Mouse (Mus musculus): ENCODE measurements around the gene Itga1. TPM values are rescaled to one million over a fixed set of nuclear protein-coding genes. Genes with fewer than 3 reads are reported as not detected.

Itga1 gene
- polyA plus RNA-seq, 1 experiment = 8.6 TPM

GRCm38 (mm10) chr13:115006213-115006835, 95.4 kb downstream of the Itga1 start:
- Histone ChIP-seq H3K4me3 (ENCODE audit: control insufficient read depth, low read depth, low read length) (no peak overlapping the region), H3K27ac (ENCODE audit: control insufficient read depth, insufficient read depth, low read depth, low read length) (no peak overlapping the region)
- TF ChIP-seq POLR2A (IDR thresholded peaks at IDR 0.05; ENCODE audit: control insufficient read depth, low read depth, low read length) = no peak

DNA sequence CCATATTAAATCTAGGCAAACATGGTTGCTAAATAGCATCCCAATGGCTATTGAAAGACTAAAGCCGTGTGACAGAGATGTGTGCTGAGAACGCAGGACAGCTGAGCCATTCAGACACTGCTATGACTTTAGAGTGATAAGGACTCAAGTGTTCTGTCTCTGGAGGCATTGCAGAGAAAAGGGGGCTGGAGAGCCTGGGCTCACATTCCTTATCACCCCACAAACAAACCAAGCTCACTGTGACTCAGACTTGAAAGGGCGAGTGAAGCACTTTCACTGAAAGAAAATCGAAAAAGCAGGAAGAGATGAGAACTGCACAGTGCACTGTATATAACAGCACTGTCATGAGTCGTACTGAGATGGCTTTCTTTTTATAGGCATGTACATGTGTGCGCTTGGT, 96.4 kb downstream of the Itga1 start:
- TF ChIP-seq POLR2A (IDR thresholded peaks at IDR 0.05; ENCODE audit: control insufficient read depth, low read depth, low read length) (no peak), CTCF (IDR thresholded peaks at IDR 0.05; ENCODE audit: control insufficient read depth, insufficient read depth, insufficient replicate concordance, low read depth, low read length) (no peak)
- H3K4me3 ChIP-seq (ENCODE audit: control insufficient read depth, low read depth, low read length) = no peak overlapping the region
- H3K36me3 ChIP-seq (ENCODE audit: control insufficient read depth, insufficient read depth, low read length) = no peaks in the 10 kb centered on the region
- H3K27me3 ChIP-seq (ENCODE audit: control insufficient read depth, insufficient read depth, low read length) = no peaks in the 10 kb centered on the region
- no peaks in the 10 kb centered on the region for H3K4me1 ChIP-seq (ENCODE audit: control insufficient read depth, insufficient read depth, low read length)
- no peak overlapping the region for H3K27ac ChIP-seq (ENCODE audit: control insufficient read depth, insufficient read depth, low read depth, low read length)

More at GRCm38 (mm10) chr13:115006213-115006835, 95.4 kb downstream of the Itga1 start:
- Histone ChIP-seq H3K4me1 (ENCODE audit: control insufficient read depth, insufficient read depth, low read length) (no peaks in the 10 kb centered on the region), H3K27me3 (ENCODE audit: control insufficient read depth, insufficient read depth, low read length) (no peaks in the 10 kb centered on the region), H3K36me3 (ENCODE audit: control insufficient read depth, insufficient read depth, low read length) (no peaks in the 10 kb centered on the region)

DNA sequence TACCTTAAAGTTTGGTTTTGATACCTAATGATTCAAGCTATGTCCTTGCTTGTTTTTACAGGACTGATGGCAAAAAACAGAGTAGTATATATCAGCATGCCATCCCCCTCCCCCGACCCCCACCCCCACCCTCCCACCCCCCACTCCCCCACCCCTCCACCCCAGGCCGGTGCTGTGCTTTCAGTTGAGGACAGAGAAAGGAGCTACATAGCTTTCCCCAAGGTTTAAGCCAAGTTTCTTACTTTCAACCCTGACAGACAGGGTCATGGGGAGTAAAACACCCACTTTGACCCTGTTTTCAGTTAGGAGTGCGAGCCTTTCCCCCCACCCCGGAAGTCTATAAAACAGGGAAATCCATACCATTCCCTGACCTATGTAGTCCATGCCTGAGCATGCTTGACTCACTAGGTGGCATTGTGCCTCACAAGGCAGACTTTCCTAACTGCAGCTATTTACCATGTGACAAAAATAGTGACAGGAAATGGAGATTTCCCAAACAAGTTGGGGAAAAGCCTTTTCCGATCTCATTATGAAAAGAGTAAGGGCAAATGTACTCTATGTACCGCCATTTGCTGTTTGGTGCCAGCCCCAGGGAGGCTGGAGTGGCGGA, 98.2 kb downstream of the Itga1 start:
- Histone ChIP-seq H3K27me3 (ENCODE audit: control insufficient read depth, insufficient read depth, low read length) (no peaks in the 10 kb centered on the region), H3K27ac (ENCODE audit: control insufficient read depth, insufficient read depth, low read depth, low read length) (no peak overlapping the region), H3K36me3 (ENCODE audit: control insufficient read depth, insufficient read depth, low read length) (no peaks in the 10 kb centered on the region), H3K4me3 (ENCODE audit: control insufficient read depth, low read depth, low read length) (no peak overlapping the region), H3K4me1 (ENCODE audit: control insufficient read depth, insufficient read depth, low read length) (no peaks in the 10 kb centered on the region)
- TF ChIP-seq CTCF (IDR thresholded peaks at IDR 0.05; ENCODE audit: control insufficient read depth, insufficient read depth, insufficient replicate concordance, low read depth, low read length) (no peak), POLR2A (IDR thresholded peaks at IDR 0.05; ENCODE audit: control insufficient read depth, low read depth, low read length) (no peak)

GRCm38 (mm10) chr13:115002837-115003236, 98.9 kb downstream of the Itga1 start:
- H3K36me3 ChIP-seq (ENCODE audit: control insufficient read depth, insufficient read depth, low read length) = no peaks in the 10 kb centered on the region
- H3K27me3 ChIP-seq (ENCODE audit: control insufficient read depth, insufficient read depth, low read length) = no peaks in the 10 kb centered on the region
- no peak overlapping the region for H3K27ac ChIP-seq (ENCODE audit: control insufficient read depth, insufficient read depth, low read depth, low read length)
- H3K4me3 ChIP-seq (ENCODE audit: control insufficient read depth, low read depth, low read length) = no peak overlapping the region
- H3K4me1 ChIP-seq (ENCODE audit: control insufficient read depth, insufficient read depth, low read length) = no peaks in the 10 kb centered on the region
- TF ChIP-seq POLR2A (IDR thresholded peaks at IDR 0.05; ENCODE audit: control insufficient read depth, low read depth, low read length) (no peak), CTCF (IDR thresholded peaks at IDR 0.05; ENCODE audit: control insufficient read depth, insufficient read depth, insufficient replicate concordance, low read depth, low read length) (no peak)

GRCm38 (mm10) chr13:115002155-115002554, 99.6 kb downstream of the Itga1 start:
- Histone ChIP-seq H3K27me3 (ENCODE audit: control insufficient read depth, insufficient read depth, low read length) (no peaks in the 10 kb centered on the region), H3K4me1 (ENCODE audit: control insufficient read depth, insufficient read depth, low read length) (no peaks in the 10 kb centered on the region), H3K36me3 (ENCODE audit: control insufficient read depth, insufficient read depth, low read length) (no peaks in the 10 kb centered on the region), H3K27ac (ENCODE audit: control insufficient read depth, insufficient read depth, low read depth, low read length) (no peak overlapping the region), H3K4me3 (ENCODE audit: control insufficient read depth, low read depth, low read length) (no peak overlapping the region)
- TF ChIP-seq CTCF (IDR thresholded peaks at IDR 0.05; ENCODE audit: control insufficient read depth, insufficient read depth, insufficient replicate concordance, low read depth, low read length) = no peak
- no peak for TF ChIP-seq POLR2A (IDR thresholded peaks at IDR 0.05; ENCODE audit: control insufficient read depth, low read depth, low read length)

- Histone ChIP-seq H3K4me1 (ENCODE audit: control insufficient read depth, insufficient read depth, low read length) (no peaks in the 10 kb centered on the region), H3K4me3 (ENCODE audit: control insufficient read depth, low read depth, low read length) (no peak overlapping the region), H3K36me3 (ENCODE audit: control insufficient read depth, insufficient read depth, low read length) (no peaks in the 10 kb centered on the region; the same call in 1 of the 2 replicates), H3K27ac (ENCODE audit: control insufficient read depth, insufficient read depth, low read depth, low read length) (no peak overlapping the region), H3K27me3 (ENCODE audit: control insufficient read depth, insufficient read depth, low read length) (no peaks in the 10 kb centered on the region)
- TF ChIP-seq POLR2A (IDR thresholded peaks at IDR 0.05; ENCODE audit: control insufficient read depth, low read depth, low read length) (no peak), CTCF (IDR thresholded peaks at IDR 0.05; ENCODE audit: control insufficient read depth, insufficient read depth, insufficient replicate concordance, low read depth, low read length) (no peak)
Observed at GRCm38 (mm10) chr13:114999582-114999981, 102.2 kb downstream of the Itga1 start.

GRCm38 (mm10) chr13:114998100-114998499, 103.7 kb downstream of the Itga1 start:
- H3K4me3 ChIP-seq (ENCODE audit: control insufficient read depth, low read depth, low read length) = no peak overlapping the region
- no peak overlapping the region for H3K27ac ChIP-seq (ENCODE audit: control insufficient read depth, insufficient read depth, low read depth, low read length)
- no peaks in the 10 kb centered on the region for H3K27me3 ChIP-seq (ENCODE audit: control insufficient read depth, insufficient read depth, low read length)
- H3K36me3 ChIP-seq (ENCODE audit: control insufficient read depth, insufficient read depth, low read length) = no peaks in the 10 kb centered on the region; the same call in 1 of the 2 replicates
- TF ChIP-seq POLR2A (IDR thresholded peaks at IDR 0.05; ENCODE audit: control insufficient read depth, low read depth, low read length) = no peak
- TF ChIP-seq CTCF (IDR thresholded peaks at IDR 0.05; ENCODE audit: control insufficient read depth, insufficient read depth, insufficient replicate concordance, low read depth, low read length) = no peak
- H3K4me1 ChIP-seq (ENCODE audit: control insufficient read depth, insufficient read depth, low read length) = no peaks in the 10 kb centered on the region; the same call in 1 of the 2 replicates

Data from testis, adult 2 months (tissue).